Mouse (Mus musculus): ENCODE data around the gene Gm49486. TPM values are rescaled to one million over a fixed set of nuclear protein-coding genes. Genes with fewer than 3 reads are reported as not detected.

Gene Gm49486
- polyA plus RNA-seq, 1 experiment from 2014 or later, result 0.93 TPM

GRCm38 (mm10) chr15:79258521-79258920 is 29.3 kb downstream of the Gm49486 start:
- no peak for ATAC-seq (ENCODE audit: insufficient number of reproducible peaks, insufficient read depth, low FRiP score, low read depth)
- Histone ChIP-seq H3K4me3 (ENCODE audit: low read depth, low read length) (no peak overlapping the region), H3K27ac (ENCODE audit: low read length) (no peak overlapping the region), H3K9me3 (ENCODE audit: control insufficient read depth, low read depth, low read length) (no peaks in the 10 kb centered on the region), H3K4me2 (replicated peaks; ENCODE audit: low read depth, low read length) (no peak overlapping the region), H3K4me1 (ENCODE audit: control insufficient read depth, insufficient read depth, low read length) (0 out of 2 replicates have a peak, but pooled peaks cover 3% of the 10 kb centered on the region), H3K27me3 (ENCODE audit: control insufficient read depth, insufficient read depth, low read length) (peaks cover 5% of the 10 kb centered on the region; the same call in 1 of the 2 replicates), H3K36me3 (ENCODE audit: control insufficient read depth, insufficient read depth, low read length) (no peaks in the 10 kb centered on the region), H3K9ac (replicated peaks; ENCODE audit: low read depth, low read length) (no peak overlapping the region)
- WGBS, result 27% methylated on average over 17 of the region's 17 CpGs

DNA sequence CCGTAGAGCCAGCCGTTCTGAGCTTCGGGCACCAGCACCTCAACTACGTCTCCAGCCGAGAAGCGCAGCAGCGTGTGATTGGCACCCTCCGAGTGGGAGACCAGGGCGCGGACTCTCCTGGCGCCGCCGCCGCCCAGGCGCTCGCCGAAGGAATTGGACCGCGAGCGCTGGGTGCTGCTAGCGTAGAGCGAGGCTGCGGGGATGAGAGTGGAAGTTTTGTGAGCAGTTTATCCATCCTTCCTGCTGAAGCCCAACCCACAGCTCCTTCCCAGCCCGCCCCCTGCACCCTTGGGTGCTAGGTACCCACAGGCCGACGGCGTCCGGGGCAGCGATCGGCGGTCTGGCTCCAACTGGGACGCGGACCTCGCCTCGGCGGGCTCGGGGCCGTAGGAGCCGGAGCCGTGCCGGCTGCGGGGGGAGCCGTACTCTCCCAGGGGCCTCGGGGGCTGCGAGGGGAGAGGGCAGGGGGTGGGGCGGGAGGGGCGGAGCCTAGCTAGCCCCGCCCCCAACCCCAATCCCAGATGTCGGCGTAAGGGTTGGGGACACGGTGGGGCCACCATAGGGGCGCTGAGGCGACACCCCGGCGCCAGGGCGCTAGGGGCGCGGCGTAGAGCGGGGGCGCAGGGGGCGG is 32.0 kb downstream of the Gm49486 start:
- WGBS, result 1% methylated on average over 60 of the region's 62 CpGs
- Histone ChIP-seq H3K36me3 (ENCODE audit: control insufficient read depth, insufficient read depth, low read length) (no peaks in the 10 kb centered on the region), H3K9ac (replicated peaks; ENCODE audit: low read depth, low read length) (peak overlapping the region; percentile 50), H3K4me1 (ENCODE audit: control insufficient read depth, insufficient read depth, low read length) (0 out of 2 replicates have a peak, but pooled peaks cover 3% of the 10 kb centered on the region), H3K27ac (ENCODE audit: low read length) (no peak overlapping the region), H3K4me2 (replicated peaks; ENCODE audit: low read depth, low read length) (peak overlapping the region; percentile 100), H3K4me3 (ENCODE audit: low read depth, low read length) (peak overlapping the region; percentile 61), H3K27me3 (ENCODE audit: control insufficient read depth, insufficient read depth, low read length) (peaks cover 5% of the 10 kb centered on the region; the same call in 1 of the 2 replicates), H3K9me3 (ENCODE audit: control insufficient read depth, low read depth, low read length) (no peaks in the 10 kb centered on the region)
- peak; percentile 62; the same call in 1 of the 2 replicates for ATAC-seq (ENCODE audit: insufficient number of reproducible peaks, insufficient read depth, low FRiP score, low read depth)

- under 1% methylated on average over 25 of the region's 28 CpGs for WGBS
- Histone ChIP-seq H3K27me3 (ENCODE audit: control insufficient read depth, insufficient read depth, low read length) (peaks cover 5% of the 10 kb centered on the region; the same call in 1 of the 2 replicates), H3K27ac (ENCODE audit: low read length) (no peak overlapping the region), H3K9ac (replicated peaks; ENCODE audit: low read depth, low read length) (peak overlapping the region; percentile 50), H3K4me2 (replicated peaks; ENCODE audit: low read depth, low read length) (peak overlapping the region; percentile 100), H3K36me3 (ENCODE audit: control insufficient read depth, insufficient read depth, low read length) (no peaks in the 10 kb centered on the region), H3K9me3 (ENCODE audit: control insufficient read depth, low read depth, low read length) (no peaks in the 10 kb centered on the region), H3K4me1 (ENCODE audit: control insufficient read depth, insufficient read depth, low read length) (0 out of 2 replicates have a peak, but pooled peaks cover 3% of the 10 kb centered on the region), H3K4me3 (ENCODE audit: low read depth, low read length) (peak overlapping the region; percentile 61)
- peak; percentile 19 for ATAC-seq (ENCODE audit: insufficient number of reproducible peaks, insufficient read depth, low FRiP score, low read depth)
These were observed 32.6 kb downstream of the Gm49486 start for GRCm38 (mm10) chr15:79261757-79262156.

GRCm38 (mm10) chr15:79262375-79262774 is 33.2 kb downstream of the Gm49486 start:
- Histone ChIP-seq H3K4me1 (ENCODE audit: control insufficient read depth, insufficient read depth, low read length) (0 out of 2 replicates have a peak, but pooled peaks cover 3% of the 10 kb centered on the region), H3K27ac (ENCODE audit: low read length) (no peak overlapping the region), H3K4me2 (replicated peaks; ENCODE audit: low read depth, low read length) (no peak overlapping the region), H3K36me3 (ENCODE audit: control insufficient read depth, insufficient read depth, low read length) (no peaks in the 10 kb centered on the region), H3K27me3 (ENCODE audit: control insufficient read depth, insufficient read depth, low read length) (peaks cover 5% of the 10 kb centered on the region; the same call in 1 of the 2 replicates), H3K9ac (replicated peaks; ENCODE audit: low read depth, low read length) (no peak overlapping the region), H3K4me3 (ENCODE audit: low read depth, low read length) (0 out of 2 replicates have a peak overlapping the region, but pooled peaks have one; percentile 61), H3K9me3 (ENCODE audit: control insufficient read depth, low read depth, low read length) (no peaks in the 10 kb centered on the region)
- 16% methylated on average over 13 of the region's 13 CpGs for WGBS
- ATAC-seq (ENCODE audit: insufficient number of reproducible peaks, insufficient read depth, low FRiP score, low read depth), result no peak

DNA sequence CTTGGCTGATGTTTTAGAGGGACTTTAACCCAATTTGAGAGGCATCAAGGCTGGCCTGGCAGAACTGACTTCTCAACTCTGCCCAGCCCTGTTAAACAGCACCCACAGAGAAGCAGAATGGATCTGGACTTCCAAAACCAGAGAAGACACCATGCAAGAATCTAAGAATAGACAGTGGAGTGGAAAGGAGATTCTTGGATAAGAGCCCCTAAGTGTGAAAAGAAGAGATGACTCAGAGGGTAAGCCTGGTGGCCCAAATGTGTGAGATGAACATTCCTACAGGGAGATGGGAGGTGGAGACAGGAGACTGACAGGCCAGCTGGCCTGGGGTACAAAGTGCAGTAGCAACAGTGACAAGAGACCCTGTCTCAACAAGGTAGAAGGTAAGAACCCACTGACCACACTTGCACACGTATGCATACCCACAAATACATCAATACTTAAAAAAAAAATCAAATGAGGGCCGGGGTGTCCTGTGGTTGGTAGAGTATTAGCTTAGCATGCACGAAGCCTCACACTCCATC is 33.7 kb downstream of the Gm49486 start:
- Histone ChIP-seq H3K27ac (ENCODE audit: low read length) (no peak overlapping the region), H3K9me3 (ENCODE audit: control insufficient read depth, low read depth, low read length) (no peaks in the 10 kb centered on the region), H3K36me3 (ENCODE audit: control insufficient read depth, insufficient read depth, low read length) (no peaks in the 10 kb centered on the region), H3K4me2 (replicated peaks; ENCODE audit: low read depth, low read length) (no peak overlapping the region), H3K27me3 (ENCODE audit: control insufficient read depth, insufficient read depth, low read length) (peaks cover 5% of the 10 kb centered on the region; the same call in 1 of the 2 replicates), H3K4me1 (ENCODE audit: control insufficient read depth, insufficient read depth, low read length) (0 out of 2 replicates have a peak, but pooled peaks cover 3% of the 10 kb centered on the region), H3K4me3 (ENCODE audit: low read depth, low read length) (no peak overlapping the region), H3K9ac (replicated peaks; ENCODE audit: low read depth, low read length) (no peak overlapping the region)
- WGBS, result 89% methylated on average over 3 of the region's 3 CpGs
- no peak for ATAC-seq (ENCODE audit: insufficient number of reproducible peaks, insufficient read depth, low FRiP score, low read depth)

DNA sequence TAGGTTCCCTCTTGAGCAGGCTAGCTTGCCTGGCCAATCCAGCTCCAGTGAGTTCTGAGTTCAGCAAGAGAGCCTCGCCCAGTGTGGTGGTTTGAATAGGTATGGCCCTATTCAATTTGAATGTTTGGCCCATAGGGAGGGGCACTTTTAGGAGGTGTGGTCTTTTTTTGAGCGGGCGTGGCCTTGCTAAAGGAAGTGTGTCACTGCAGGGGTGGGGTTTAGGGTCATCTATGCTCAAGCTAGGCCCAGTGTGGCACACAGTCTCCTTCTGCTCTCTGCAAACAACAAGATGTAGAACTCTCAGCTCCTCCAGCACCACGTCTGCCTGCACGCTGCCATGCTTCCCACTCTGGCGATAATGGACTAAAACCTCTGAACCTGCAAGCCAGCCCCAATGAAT is 34.5 kb downstream of the Gm49486 start:
- H3K4me2 ChIP-seq (replicated peaks; ENCODE audit: low read depth, low read length), result no peak overlapping the region

GRCm38 (mm10) chr15:79265384-79265783 is 36.2 kb downstream of the Gm49486 start:
- peaks cover 5% of the 10 kb centered on the region; the same call in 1 of the 2 replicates for H3K4me1 ChIP-seq (ENCODE audit: control insufficient read depth, insufficient read depth, low read length)
- H3K27me3 ChIP-seq (ENCODE audit: control insufficient read depth, insufficient read depth, low read length), result peaks cover 5% of the 10 kb centered on the region; the same call in 1 of the 2 replicates
- H3K4me2 ChIP-seq (replicated peaks; ENCODE audit: low read depth, low read length), result no peak overlapping the region
- no peaks in the 10 kb centered on the region for H3K36me3 ChIP-seq (ENCODE audit: control insufficient read depth, insufficient read depth, low read length)
- H3K9ac ChIP-seq (replicated peaks; ENCODE audit: low read depth, low read length), result no peak overlapping the region
- 49% methylated on average over 4 of the region's 4 CpGs for WGBS
- no peak overlapping the region for H3K27ac ChIP-seq (ENCODE audit: low read length)
- H3K9me3 ChIP-seq (ENCODE audit: control insufficient read depth, low read depth, low read length), result no peaks in the 10 kb centered on the region
- no peak overlapping the region for H3K4me3 ChIP-seq (ENCODE audit: low read depth, low read length)
- ATAC-seq (ENCODE audit: insufficient number of reproducible peaks, insufficient read depth, low FRiP score, low read depth), result no peak

More for the DNA sequence above, 34.5 kb downstream of the Gm49486 start:
- H3K9ac ChIP-seq (replicated peaks; ENCODE audit: low read depth, low read length), result no peak overlapping the region
- H3K9me3 ChIP-seq (ENCODE audit: control insufficient read depth, low read depth, low read length), result no peaks in the 10 kb centered on the region
- H3K4me1 ChIP-seq (ENCODE audit: control insufficient read depth, insufficient read depth, low read length), result 0 out of 2 replicates have a peak, but pooled peaks cover 3% of the 10 kb centered on the region
- no peaks in the 10 kb centered on the region for H3K36me3 ChIP-seq (ENCODE audit: control insufficient read depth, insufficient read depth, low read length)
- no peak overlapping the region for H3K27ac ChIP-seq (ENCODE audit: low read length)
- 89% methylated on average over 6 of the region's 6 CpGs for WGBS
- H3K27me3 ChIP-seq (ENCODE audit: control insufficient read depth, insufficient read depth, low read length), result peaks cover 5% of the 10 kb centered on the region; the same call in 1 of the 2 replicates
- ATAC-seq (ENCODE audit: insufficient number of reproducible peaks, insufficient read depth, low FRiP score, low read depth), result no peak
- no peak overlapping the region for H3K4me3 ChIP-seq (ENCODE audit: low read depth, low read length)

DNA sequence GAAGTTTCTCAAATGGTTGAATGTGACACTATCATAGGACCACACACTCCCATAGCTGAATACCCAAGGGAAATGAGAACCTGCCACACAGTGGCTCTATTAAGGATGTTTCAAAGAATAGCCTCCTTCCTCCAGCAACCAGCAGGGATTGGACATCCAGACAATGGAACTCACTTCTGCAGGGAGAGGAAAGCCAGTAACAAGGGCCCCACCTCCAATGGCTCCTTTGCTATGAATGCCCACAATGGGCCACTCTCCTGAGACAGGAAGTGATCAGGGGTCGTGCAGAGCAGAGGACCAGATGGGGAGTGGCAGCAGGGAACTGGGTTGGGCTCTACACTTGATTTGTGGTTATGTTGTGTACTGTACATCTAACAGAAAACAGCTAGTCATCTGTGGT is 39.3 kb downstream of the Gm49486 start:
- WGBS, result 39% methylated on average over 1 of the region's 1 CpGs
- no peak for ATAC-seq (ENCODE audit: insufficient number of reproducible peaks, insufficient read depth, low FRiP score, low read depth)
- H3K27me3 ChIP-seq (ENCODE audit: control insufficient read depth, insufficient read depth, low read length), result no peaks in the 10 kb centered on the region
- H3K4me1 ChIP-seq (ENCODE audit: control insufficient read depth, insufficient read depth, low read length), result peaks cover 11% of the 10 kb centered on the region; the same call in 1 of the 2 replicates
- no peaks in the 10 kb centered on the region for H3K9me3 ChIP-seq (ENCODE audit: control insufficient read depth, low read depth, low read length)
- no peak overlapping the region for H3K27ac ChIP-seq (ENCODE audit: low read length)
- H3K9ac ChIP-seq (replicated peaks; ENCODE audit: low read depth, low read length), result no peak overlapping the region
- no peak overlapping the region for H3K4me2 ChIP-seq (replicated peaks; ENCODE audit: low read depth, low read length)
- H3K4me3 ChIP-seq (ENCODE audit: low read depth, low read length), result no peak overlapping the region
- H3K36me3 ChIP-seq (ENCODE audit: control insufficient read depth, insufficient read depth, low read length), result no peaks in the 10 kb centered on the region
